Mouse (Mus musculus): ENCODE measurements at regions not wholly inside any gene's neighbourhood (a gene's known extent, or its start where the extent isn't known, plus 50 kb on each side); places are given as distances from the start of the nearest gene placed in this dataset.
A peak's percentile ranks its signal among the peaks of the same experiment; 100 is the strongest.

- no peak for DNase-seq (ENCODE audit: low spot score in 2 of 2)
Observed at GRCm38 (mm10) chr1:36010151-36010550, 58.0 kb upstream of the Hs6st1 start.

GRCm38 (mm10) chr1:36010834-36011233 is 57.4 kb upstream of the Hs6st1 start:
- DNase-seq (ENCODE audit: low spot score in 2 of 2): no peak

GRCm38 (mm10) chr1:36012081-36012765 is 56.0 kb upstream of the Hs6st1 start:
- no peak for DNase-seq (ENCODE audit: low spot score in 2 of 2)

GRCm38 (mm10) chr1:36013823-36014341 is 54.3 kb upstream of the Hs6st1 start:
- no peak for DNase-seq (ENCODE audit: low spot score in 2 of 2)

- DNase-seq (ENCODE audit: low spot score in 2 of 2): no peak
Observed at GRCm38 (mm10) chr1:36014372-36014771, 53.8 kb upstream of the Hs6st1 start.

GRCm38 (mm10) chr1:36015210-36015609 is 53.0 kb upstream of the Hs6st1 start:
- no peak for DNase-seq (ENCODE audit: low spot score in 2 of 2)

GRCm38 (mm10) chr1:36016566-36016965 is 51.6 kb upstream of the Hs6st1 start:
- no peak for DNase-seq (ENCODE audit: low spot score in 2 of 2)

GRCm38 (mm10) chr1:36017061-36017461 is 51.1 kb upstream of the Hs6st1 start:
- DNase-seq (ENCODE audit: low spot score in 2 of 2): peak in 1 of 2 experiments; percentile 50

- no peak for DNase-seq (ENCODE audit: low spot score in 2 of 2)
Observed at GRCm38 (mm10) chr1:36017656-36018055, 50.5 kb upstream of the Hs6st1 start.

Measured in urinary bladder, postnatal 4 days (tissue).